Mouse (Mus musculus) spleen, adult 2 months (tissue): ENCODE data around the gene Gja1.

Experiments
- CTCF ChIP-seq: fragments of 200-500 bp; IDR thresholded peaks from 2 replicates; pipeline ENCODE4 v1.5.1; 2011; ENCODE audit warnings: mild to moderate bottlenecking, inconsistent platforms; ENCODE audit not compliant: insufficient read depth, insufficient read length, insufficient replicate concordance; ENCODE audit errors: extremely low read depth
- POLR2A ChIP-seq: fragments of 200-500 bp; IDR thresholded peaks from 2 replicates; pipeline ENCODE4 v1.6.1; 2011; ENCODE audit warnings: low read depth, low read length, inconsistent platforms

- no peak for TF ChIP-seq POLR2A
- TF ChIP-seq CTCF = peak; percentile 56; the same call in 1 of the 2 replicates
These were observed 8.1 kb upstream of the Gja1 start for GRCm38 (mm10) chr10:56369073-56369472.
